21 mouse cellular contexts compared by ENCODE assay signal in the genomic region with DNA sequence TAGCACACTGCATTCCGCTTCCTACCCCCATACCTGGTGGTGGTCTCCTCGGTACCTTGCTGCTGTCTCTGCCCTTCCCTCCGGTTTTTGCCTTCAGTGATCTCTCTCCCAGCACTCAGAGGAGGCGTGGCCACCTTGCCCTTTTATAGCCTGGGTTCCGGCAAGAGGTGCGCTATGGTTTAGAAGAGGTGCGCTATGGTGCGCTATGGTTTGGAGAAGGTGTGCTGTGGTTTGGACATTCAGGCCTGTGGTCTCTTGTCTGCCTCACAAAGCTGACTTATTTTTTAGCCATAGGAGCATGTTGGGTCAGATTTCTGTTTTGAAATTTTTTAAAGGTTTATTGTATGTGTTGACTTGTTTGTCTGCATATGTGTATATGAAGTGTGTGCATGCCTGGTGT. TPM values are rescaled to one million over a fixed set of nuclear protein-coding genes. Genes with fewer than 3 reads are reported as not detected.
A peak's percentile ranks its signal among the peaks of the same experiment; 100 is the strongest.
DNase-seq lines count a peak whose midpoint lies in the region; ATAC-seq lines count a peak whose summit lies in the region.
"Had no signal": no experiment of that assay in that cellular context is flagged by ENCODE, and none has a peak within 500 bp of the region (broad histone marks: within the 10 kb centered on the region; RNA-seq: fewer than 3 reads in every experiment).

No protein-coding gene starts in this region.

- DNase-seq in heart, adult 11 months = peak; percentile 81
- no peak for DNase-seq in heart, postnatal 25 days (ENCODE audit: low spot score)
- peak; percentile 53 for DNase-seq in midbrain, embryonic 11.5 days (ENCODE audit: low spot score, missing footprints)
- DNase-seq: adrenal gland, adult 2 months; adrenal gland, adult 8-10 months; adrenal gland, postnatal 10 days; adrenal gland, postnatal 14 days; adrenal gland, postnatal 25 days; adrenal gland, postnatal 36 days; B cell, adult 2 months; cerebellum, adult 11 months; cerebellum, adult 11-12 months; cerebellum, adult 18-20 months had no signal

- 95% methylated on average over 8 of the region's 8 CpGs for WGBS in midbrain, embryonic 11.5 days
- 88% methylated on average over 8 of the region's 8 CpGs for WGBS in midbrain, embryonic 16.5 days

- no peaks in the 10 kb centered on the region for H3K4me1 ChIP-seq in midbrain, embryonic 11.5 days (ENCODE audit: control insufficient read depth, insufficient read depth, low read length)
- no peaks in the 10 kb centered on the region for H3K4me1 ChIP-seq in midbrain, embryonic 16.5 days (ENCODE audit: control insufficient read depth, insufficient read depth, low read length)

- H3K27me3 ChIP-seq in midbrain, embryonic 11.5 days (ENCODE audit: control insufficient read depth, insufficient read depth, low read length) = no peaks in the 10 kb centered on the region
- H3K27me3 ChIP-seq in midbrain, embryonic 16.5 days (ENCODE audit: control insufficient read depth, insufficient read depth, low read depth, low read length) = no peaks in the 10 kb centered on the region
- H3K27me3 ChIP-seq: CH12.LX, Patski had no signal

- intact Hi-C loops in heart, postnatal 25 days (cut with DNase I) = no loop called here

- H3K27ac ChIP-seq in midbrain, embryonic 11.5 days (ENCODE audit: low read depth, low read length) = no peak overlapping the region
- H3K27ac ChIP-seq in midbrain, embryonic 16.5 days (ENCODE audit: low read length) = no peak overlapping the region

- no peak overlapping the region for H3K9ac ChIP-seq in midbrain, embryonic 11.5 days (ENCODE audit: low read length)
- no peak overlapping the region for H3K9ac ChIP-seq in midbrain, embryonic 16.5 days (ENCODE audit: low read depth, low read length)

- H3K4me2 ChIP-seq in midbrain, embryonic 11.5 days = no peak overlapping the region
- H3K4me2 ChIP-seq in midbrain, embryonic 16.5 days (ENCODE audit: low read length) = no peak overlapping the region

- ATAC-seq in midbrain, embryonic 11.5 days (ENCODE audit: low FRiP score) = no peak
- no peak for ATAC-seq in midbrain, embryonic 16.5 days
- ATAC-seq: activated CD4-positive, CD25-positive, alpha-beta regulatory T cell, adult 4 months; CD4-positive, CD25-positive, alpha-beta regulatory T cell, adult 4 months; Patski had no signal

- no peak overlapping the region for H3K4me3 ChIP-seq in midbrain, embryonic 11.5 days (ENCODE audit: low read depth, low read length)
- H3K4me3 ChIP-seq in midbrain, embryonic 16.5 days (ENCODE audit: low read depth, low read length) = no peak overlapping the region

- H3K36me3 ChIP-seq in midbrain, embryonic 11.5 days (ENCODE audit: control insufficient read depth, insufficient read depth, low read length) = no peaks in the 10 kb centered on the region
- 0 out of 2 replicates have a peak, but pooled peaks cover 3% of the 10 kb centered on the region for H3K36me3 ChIP-seq in midbrain, embryonic 16.5 days (ENCODE audit: control insufficient read depth, insufficient read depth, low read length)

- no peaks in the 10 kb centered on the region for H3K9me3 ChIP-seq in midbrain, embryonic 11.5 days (ENCODE audit: control insufficient read depth, low read length)
- H3K9me3 ChIP-seq in midbrain, embryonic 16.5 days (replicated peaks; ENCODE audit: control insufficient read depth, low read length, poor library complexity, severe bottlenecking) = no peaks in the 10 kb centered on the region
- H3K9me3 ChIP-seq: G1E had no signal

RNA-seq across cellular contexts. Expression of gene Mipep, which starts 25.5 kb away (rescaled TPM):
- 10 to 100 TPM; 53.9 to 58.4 TPM for total RNA-seq in heart, postnatal 25 days (2021)
- 26.6 and 26.7 TPM in 2 replicates for polyA plus RNA-seq in midbrain, embryonic 11.5 days (2014; fragmentation: Nextera tagmentation; extraction: Ambion mirVana)
- 20.3 and 20.7 TPM in 2 replicates for polyA plus RNA-seq in midbrain, embryonic 16.5 days (2015; fragmentation: Nextera tagmentation; extraction: Ambion mirVana)

RNA-seq across cellular contexts. Expression of gene C1qtnf9, which starts 41.9 kb away (rescaled TPM):
- 10 to 100 TPM; 43.1 to 50.6 TPM for total RNA-seq in heart, postnatal 25 days (2021)
- polyA plus RNA-seq in midbrain, embryonic 11.5 days (2014; fragmentation: Nextera tagmentation; extraction: Ambion mirVana) = not detected in 2 replicates
- polyA plus RNA-seq in midbrain, embryonic 16.5 days (2015; fragmentation: Nextera tagmentation; extraction: Ambion mirVana) = not detected in 2 replicates
- total RNA-seq: CH12.LX, MEL had no signal
- polyA plus RNA-seq: activated CD4-positive, CD25-positive, alpha-beta regulatory T cell, adult 4 months; C2C12; G1E; Patski had no signal
